Mouse (Mus musculus) brain, embryonic 14.5 days (tissue): ENCODE data around the gene Aox3.

Experiments used
- CTCF ChIP-seq: fragments of 200-500 bp; IDR thresholded peaks from 2 replicates; pipeline ENCODE4 v1.5.1; 2012; ENCODE audit warnings: inconsistent platforms, mild to moderate bottlenecking, moderate library complexity, borderline replicate concordance; ENCODE audit not compliant: insufficient read depth, insufficient read length; ENCODE audit errors: extremely low read depth
- POLR2A ChIP-seq: fragments of 200-500 bp; IDR thresholded peaks from 2 replicates; pipeline ENCODE4 v1.6.1; 2012; ENCODE audit warnings: mild to moderate bottlenecking, inconsistent platforms, borderline replicate concordance; ENCODE audit not compliant: poor library complexity, insufficient read depth, insufficient read length, severe bottlenecking; ENCODE audit errors: extremely low read depth

GRCm38 (mm10) chr1:58215353-58215752, 102.4 kb downstream of the Aox3 start:
- TF ChIP-seq CTCF (no peak), POLR2A (no peak)
